Mouse (Mus musculus) gastrocnemius, postnatal 36 days (tissue): ENCODE data around the gene Cacng5. TPM values are rescaled to one million over a fixed set of nuclear protein-coding genes. Genes with fewer than 3 reads are reported as not detected.

Source experiments
- DNase-seq, 2 experiments: peaks; one replicate each; pipeline ENCODE4 v3.0.0; 2022
- intact Hi-C: fragments of 180-260 bp; cut with DNase I; formaldehyde crosslinking; loops from one replicate; pipeline ENCODE4 v1.15.1; 2025
- total RNA-seq, 2 experiments: library from RNA; stranded (reverse); gene quantifications; 2 replicates each; pipeline ENCODE4 v1.2.3; 2021

Gene Cacng5
- total RNA-seq, 2 experiments from 2014 or later, result not detected

DNA sequence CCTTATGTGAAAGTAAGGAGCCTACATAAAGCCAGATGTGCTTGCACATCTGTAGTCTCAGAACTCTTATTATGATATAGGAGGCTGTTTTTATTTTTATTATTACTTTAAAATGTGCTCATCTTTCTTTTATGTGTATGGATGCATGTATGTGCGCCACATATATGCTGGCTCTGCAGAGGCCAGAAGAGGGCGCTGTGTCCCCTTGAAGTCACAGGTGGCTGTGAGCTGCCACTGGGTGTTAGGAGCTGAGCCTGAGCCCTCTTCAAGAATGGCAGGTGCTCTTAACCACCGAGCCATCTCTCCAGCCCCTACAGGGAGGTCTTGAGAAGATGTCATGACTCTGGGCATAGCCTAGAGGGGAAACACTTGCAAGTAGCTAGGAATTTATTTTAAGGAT lies 23.5 kb downstream of the Cacng5 start:
- intact Hi-C loops, result no loop called here
- no peak for DNase-seq

DNA sequence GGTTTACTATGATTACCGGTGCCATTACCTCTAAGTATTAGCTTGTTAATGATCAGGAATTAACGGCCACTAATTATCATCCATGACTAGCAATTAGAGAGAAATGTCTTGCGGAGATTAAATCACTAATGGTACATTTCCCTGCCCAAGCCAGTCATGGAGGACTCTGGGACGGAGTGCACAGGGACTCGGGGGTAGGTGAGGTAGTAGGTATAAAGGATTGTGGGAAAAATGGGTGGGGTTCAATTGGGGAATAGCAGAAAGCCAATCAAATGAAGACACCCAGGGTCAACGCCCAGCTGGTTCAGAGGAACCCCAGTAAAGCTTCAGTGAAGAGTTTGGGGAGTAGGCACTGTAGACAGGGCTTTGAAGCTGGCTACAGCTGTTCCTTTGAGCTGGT lies 27.5 kb downstream of the Cacng5 start:
- intact Hi-C loops, result no loop called here
- DNase-seq, result no peak

DNA sequence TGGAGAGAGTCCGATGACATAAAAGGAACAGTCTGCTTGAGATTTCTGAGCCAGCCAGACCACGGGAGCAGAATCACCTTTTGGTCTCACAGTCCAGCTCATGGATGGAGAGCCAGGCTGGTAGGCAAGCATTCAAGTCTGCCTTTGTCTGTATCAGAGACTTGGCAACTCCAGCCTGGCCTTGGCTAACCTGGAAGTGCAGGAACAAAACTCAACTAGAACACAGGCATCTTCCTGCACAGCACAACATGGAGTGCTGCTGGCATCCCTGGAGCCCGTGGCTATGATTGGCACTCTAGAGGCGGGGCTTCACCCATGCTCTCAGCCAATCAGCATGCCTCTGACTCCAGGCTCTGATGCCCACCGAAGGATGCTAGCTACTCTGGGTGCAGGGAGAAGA lies 38.0 kb downstream of the Cacng5 start:
- intact Hi-C loops, result no loop called here
- DNase-seq, result no peak

DNA sequence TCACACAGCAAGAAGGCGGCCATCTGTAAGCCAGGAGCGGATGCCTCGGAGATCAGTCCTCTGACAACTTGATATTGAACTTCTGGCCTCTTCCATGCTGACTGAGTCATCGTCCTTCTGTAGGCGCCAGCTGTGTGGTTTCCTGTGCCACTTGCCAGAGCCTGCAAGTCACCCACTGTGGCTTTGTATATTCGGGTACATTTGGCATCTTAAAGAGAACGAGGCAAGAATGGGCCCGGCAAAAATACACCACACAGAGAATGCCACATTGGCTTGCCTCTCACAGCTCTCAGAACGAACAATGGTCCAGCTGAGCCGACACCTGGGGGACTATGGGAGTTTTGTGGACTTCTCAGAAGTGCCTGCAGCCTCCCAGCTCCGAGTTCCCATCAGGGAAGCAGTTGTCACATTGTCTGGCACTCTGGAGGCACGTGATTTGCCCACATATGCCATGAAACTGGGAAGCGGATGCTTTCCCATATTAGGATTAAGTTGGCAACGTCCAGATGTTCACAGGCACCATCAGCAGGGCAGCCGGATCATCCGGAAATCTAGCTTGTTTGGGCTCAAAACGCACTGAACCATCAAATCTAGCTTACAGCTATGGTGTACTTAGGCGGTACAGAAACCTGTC lies 38.9 kb downstream of the Cacng5 start:
- DNase-seq, result no peak
- intact Hi-C loops, result no loop called here

DNA sequence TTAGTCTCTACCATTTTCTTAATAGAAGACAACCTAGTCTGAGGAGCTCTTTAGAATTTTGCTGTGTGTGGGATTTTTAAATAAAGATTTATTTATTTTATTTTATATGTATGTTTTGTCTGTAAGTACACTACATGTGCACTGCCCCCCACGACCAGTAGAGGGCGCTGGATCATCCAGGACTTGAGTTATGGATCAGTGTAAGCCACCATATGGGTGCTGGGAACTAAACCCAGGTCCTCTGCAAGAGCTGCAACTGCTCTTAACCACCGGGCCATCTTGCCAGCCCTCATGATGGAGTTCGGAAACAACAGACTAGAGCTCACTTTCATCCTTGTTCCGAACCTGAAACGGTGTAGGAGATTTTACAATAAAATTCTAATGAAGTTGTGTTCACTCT lies 42.1 kb downstream of the Cacng5 start:
- intact Hi-C loops, result no loop called here
- DNase-seq, result no peak

DNA sequence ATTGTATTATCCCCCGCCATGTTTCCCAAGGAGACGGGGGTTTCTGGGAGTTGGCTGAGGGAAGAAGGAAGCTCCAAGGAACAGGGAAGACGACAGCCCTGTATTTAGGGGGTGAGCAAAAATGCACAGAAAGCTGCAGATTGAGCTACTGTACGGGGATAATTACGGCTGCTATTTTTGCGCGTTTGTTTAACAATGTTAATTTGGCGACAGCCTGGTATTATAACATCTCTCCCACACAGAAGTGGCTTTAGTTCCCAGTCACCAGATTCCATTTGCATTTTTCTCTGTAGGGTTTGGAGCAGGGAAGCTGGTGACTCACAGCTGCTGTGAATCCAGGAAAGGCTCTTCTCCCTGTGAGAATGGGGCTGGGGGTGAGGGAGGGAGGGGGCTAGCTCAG lies 47.3 kb downstream of the Cacng5 start:
- intact Hi-C loops, result loop anchor here (5.0 to 10.0 kb wide), 3 partner anchors 45 to 547 kb away; no protein-coding TSS in a partner anchor
- DNase-seq, result no peak

DNA sequence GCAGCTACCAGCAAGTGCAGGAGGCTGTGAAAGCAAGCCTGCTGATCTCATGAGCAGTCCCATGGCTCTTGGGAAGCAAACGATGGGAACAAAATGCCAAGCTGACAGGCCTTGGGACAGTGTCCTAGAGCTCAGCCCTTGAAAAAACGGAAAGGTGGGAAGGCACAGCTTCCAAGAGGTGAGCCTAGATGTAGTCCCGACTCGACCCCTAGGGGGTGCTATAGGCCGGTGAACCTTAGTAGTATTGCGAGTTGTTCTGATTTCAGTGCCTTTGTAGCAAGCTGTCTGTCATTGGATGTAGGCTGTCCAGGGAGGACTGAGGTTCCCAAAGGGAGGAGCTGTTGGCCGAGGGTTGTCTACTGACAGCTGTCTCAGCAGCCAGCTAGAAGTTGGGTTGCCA lies 49.7 kb downstream of the Cacng5 start:
- intact Hi-C loops, result loop anchor here (5.0 to 10.0 kb wide), 3 partner anchors 47 to 550 kb away; no protein-coding TSS in a partner anchor

DNA sequence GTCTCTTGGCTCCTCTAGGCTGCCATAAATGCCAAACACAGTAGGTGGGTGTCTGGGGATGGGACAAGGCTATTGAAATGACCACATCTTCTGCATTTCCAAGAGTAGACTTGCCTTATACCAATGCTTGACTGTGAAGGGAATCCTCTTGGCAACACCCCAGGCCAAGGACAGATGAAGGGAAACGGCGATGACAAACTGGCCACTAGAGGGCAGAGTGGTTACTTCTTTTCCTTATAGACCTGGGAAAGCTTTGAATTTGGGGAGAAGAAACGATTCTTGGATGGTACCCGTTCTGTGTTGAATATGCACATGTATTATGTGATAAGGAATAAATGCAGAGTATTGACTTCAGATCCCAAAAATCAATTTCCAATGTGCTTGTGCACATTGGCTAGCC lies 50.8 kb downstream of the Cacng5 start:
- intact Hi-C loops, result loop anchor here (5.0 to 10.0 kb wide), 3 partner anchors 118 to 551 kb away; no protein-coding TSS in a partner anchor
- DNase-seq, result peak in 1 of 2 experiments; percentile 55

More for the DNA sequence above, 49.7 kb downstream of the Cacng5 start:
- peak; percentile 44 to 53 for DNase-seq

DNA sequence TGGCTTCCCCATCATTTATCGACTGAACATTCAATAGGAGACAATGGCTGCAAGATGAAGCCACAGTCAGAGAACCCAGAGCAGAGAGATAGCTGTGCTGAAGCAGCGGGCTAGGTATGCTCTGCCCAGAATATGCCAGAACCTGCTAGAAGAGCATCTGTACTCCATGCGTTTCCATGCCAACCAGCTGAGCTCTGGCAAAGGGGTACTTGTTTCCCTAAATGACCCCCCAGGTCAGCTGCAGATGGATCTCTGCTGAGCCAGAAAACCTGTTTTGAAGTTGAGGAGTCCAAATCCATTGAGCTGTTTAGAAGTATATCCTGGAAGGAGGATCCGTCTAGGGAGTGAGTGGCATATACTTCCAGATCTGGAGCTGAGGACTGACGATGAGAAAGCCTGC lies 53.1 kb downstream of the Cacng5 start:
- intact Hi-C loops, result loop anchor here (5.0 to 10.0 kb wide), 3 partner anchors 121 to 553 kb away; no protein-coding TSS in a partner anchor
- DNase-seq, result no peak

DNA sequence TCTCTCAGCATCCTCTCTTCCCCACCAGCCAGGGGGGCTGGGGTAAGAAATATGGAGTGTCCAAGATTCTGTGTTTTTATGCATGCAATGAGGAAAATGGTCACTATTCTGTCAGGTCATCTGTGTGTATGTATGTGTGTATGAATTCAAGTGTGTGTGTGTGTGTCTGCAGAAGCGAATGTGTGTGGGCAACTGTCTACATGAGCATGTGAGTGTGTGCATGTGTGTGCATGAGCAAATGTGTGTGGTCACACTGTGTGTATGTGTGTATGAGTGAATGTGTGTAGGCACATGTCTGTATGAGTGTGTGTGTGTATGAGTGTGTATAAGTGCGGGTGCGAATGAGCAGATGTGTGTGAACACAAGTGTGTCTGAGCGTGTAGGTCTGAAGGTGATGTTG lies 55.0 kb downstream of the Cacng5 start:
- intact Hi-C loops, result loop anchor here (5.0 to 10.0 kb wide), 4 partner anchors 122 to 555 kb away; no protein-coding TSS in a partner anchor
- DNase-seq, result no peak

DNA sequence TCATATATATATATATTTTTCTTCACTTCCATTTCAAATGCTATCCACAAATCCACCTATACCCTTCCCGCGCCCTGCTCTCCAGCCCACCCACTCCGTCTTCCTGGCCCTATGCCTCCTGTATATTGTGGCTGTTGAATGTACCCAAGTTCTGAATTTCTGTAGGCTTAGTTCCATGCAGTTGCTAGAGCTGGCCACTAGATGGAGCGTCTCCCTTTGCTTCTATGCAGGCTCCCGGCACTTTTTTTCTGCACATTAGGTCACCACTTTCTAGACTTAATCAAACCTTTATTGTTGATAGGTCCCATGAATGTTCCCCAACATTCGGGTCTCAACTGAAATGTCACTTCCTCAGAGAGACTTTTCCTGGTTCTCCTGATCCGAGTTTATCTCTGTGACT lies 55.6 kb downstream of the Cacng5 start:
- intact Hi-C loops, result loop anchor here (5.0 kb wide), 1 partner anchor 347 kb away; no protein-coding TSS in a partner anchor
- no peak for DNase-seq

DNA sequence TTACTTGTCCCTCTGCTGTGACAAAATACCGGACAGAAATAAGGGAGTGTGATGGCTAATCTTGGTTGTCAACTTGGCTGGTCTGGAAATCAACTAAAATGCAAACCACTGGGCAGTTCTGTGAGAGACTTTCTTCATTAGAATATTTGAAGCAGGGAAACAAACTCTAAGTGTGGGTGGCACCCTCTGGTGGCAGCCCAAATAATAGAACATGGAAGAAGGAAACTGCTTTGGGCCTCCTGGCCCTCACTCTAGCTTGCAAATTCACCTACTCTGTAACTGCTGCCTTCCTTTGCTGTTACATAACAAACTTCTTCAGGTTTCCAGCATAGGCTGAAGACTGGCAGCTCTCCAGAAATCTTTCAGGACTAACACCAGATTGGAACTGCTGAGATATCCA lies 61.8 kb downstream of the Cacng5 start:
- intact Hi-C loops, result no loop called here
- peak; percentile 24 for DNase-seq

DNA sequence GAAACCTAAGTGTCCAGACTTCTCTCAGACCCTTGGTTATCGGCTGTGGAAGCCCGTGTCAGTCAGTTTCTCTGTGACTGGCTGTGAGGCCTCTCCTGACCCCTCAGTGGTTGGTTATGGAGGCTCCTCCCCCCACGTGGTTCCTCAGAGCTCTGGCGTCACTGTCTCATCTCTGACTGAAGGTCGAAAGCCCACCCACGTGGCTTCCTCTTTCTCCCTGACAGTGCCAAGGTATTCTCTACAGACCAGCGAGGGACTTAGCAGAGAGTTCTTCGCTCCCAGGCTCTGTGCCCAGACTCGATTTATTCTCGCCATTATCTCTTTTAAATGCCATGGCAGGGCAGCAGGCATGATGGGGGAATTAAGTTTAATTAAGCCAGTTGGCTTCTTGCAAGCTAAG lies 65.2 kb downstream of the Cacng5 start:
- intact Hi-C loops, result loop anchor here (5.0 kb wide), 1 partner anchor 52 kb away; no protein-coding TSS in a partner anchor
- DNase-seq, result no peak

DNA sequence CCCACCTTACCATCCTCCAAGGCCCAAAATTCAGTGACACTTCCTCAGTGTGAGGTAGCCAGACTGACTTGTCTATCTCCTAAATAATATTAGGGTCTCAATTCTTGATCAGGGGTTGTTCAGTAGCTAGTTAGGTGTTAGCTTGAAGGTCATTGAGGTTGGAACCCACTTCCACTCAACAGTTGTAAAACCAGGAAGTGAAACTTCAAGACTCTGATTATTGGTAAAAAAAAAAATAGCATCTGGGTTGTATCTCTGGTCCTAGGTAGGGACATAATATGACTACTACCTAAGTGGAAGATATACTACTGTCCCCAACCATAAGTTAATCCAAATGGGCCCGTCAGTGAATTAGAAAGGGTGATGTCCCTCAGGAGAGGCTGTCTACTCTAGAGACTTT lies 70.7 kb downstream of the Cacng5 start:
- DNase-seq, result no peak
- intact Hi-C loops, result no loop called here

DNA sequence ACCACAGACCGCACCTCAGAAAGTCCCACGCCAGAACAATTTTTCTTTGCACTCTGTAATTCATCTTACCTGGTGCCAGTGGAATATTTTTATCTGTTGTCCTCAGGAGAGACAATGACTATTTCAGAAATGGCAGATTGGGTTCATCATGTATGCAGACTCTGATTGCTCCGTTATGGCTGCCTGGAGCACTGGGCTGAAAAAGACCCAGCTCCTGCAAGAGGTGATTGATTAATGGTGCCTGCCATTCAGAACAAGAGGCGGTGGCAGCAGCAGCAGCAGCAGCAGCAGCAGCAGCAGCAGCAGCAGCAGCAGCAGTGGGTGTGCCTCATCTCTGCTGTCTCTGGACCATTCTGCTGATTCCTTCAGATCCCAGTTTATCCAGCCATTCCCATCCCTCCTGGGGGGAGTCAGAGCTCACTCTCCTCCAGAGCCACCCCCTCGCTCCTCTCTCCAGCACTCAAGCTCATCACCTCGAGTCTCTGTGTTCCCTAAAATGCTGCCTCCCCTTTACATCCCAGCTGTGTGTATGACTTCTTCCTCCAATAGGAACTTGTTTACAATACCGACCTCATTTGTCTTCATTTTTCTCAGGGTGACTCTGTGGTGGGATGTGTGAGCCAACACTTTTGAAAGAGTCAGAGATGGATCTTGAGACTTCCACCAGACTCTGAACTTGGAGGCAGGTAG lies 81.4 kb downstream of the Cacng5 start:
- intact Hi-C loops, result loop anchor here (5.0 kb wide), 1 partner anchor 76 kb away; no protein-coding TSS in a partner anchor
- DNase-seq, result no peak

Other genes starting within 250 kb of the Cacng5 start
- 100 to 1,000 TPM; 254 to 261 TPM for gene Cacng1, start 198.5 kb downstream of the Cacng5 start, total RNA-seq
- gene Cacng4, start 120.5 kb downstream of the Cacng5 start, total RNA-seq, result under 1 TPM in 1 of 2 experiments, not detected in 1; 0.08 TPM